Mouse (Mus musculus) neural tube, embryonic 15.5 days (tissue): ENCODE measurements at regions not wholly inside any gene's neighbourhood (a gene's known extent, or its start where the extent isn't known, plus 50 kb on each side); places are given as distances from the start of the nearest gene placed in this dataset.

ENCODE experiments used
- ATAC-seq: fragments of 200-750 bp; cut with Nextera tagmentation; 2 replicates; pipeline ENCODE4 v1.8.0; 2017; ENCODE audit warnings: mild to moderate bottlenecking, moderate TSS enrichment, moderate library complexity; ENCODE audit not compliant: low FRiP score
- H3K27ac ChIP-seq: fragments of 300-500 bp; sonication (generic); replicated peaks from 2 replicates; pipeline ENCODE4 v1.5.1; 2015; ENCODE audit warnings: mild to moderate bottlenecking, inconsistent platforms
- H3K27me3 ChIP-seq: fragments of 300-500 bp; sonication (generic); replicated peaks from 2 replicates; pipeline ENCODE4 v1.6.1; 2015; ENCODE audit warnings: inconsistent platforms
- H3K36me3 ChIP-seq: fragments of 300-500 bp; sonication (generic); 2 replicates; pipeline ENCODE4 v1.6.1; 2015; ENCODE audit warnings: inconsistent platforms
- H3K4me1 ChIP-seq: fragments of 300-500 bp; sonication (generic); 2 replicates; pipeline ENCODE4 v1.6.1; 2015; ENCODE audit warnings: inconsistent platforms
- H3K4me2 ChIP-seq: fragments of 300-500 bp; sonication (generic); 2 replicates; pipeline ENCODE4 v1.6.1; 2015; ENCODE audit warnings: inconsistent platforms, mild to moderate bottlenecking, moderate library complexity
- H3K4me3 ChIP-seq: fragments of 300-500 bp; sonication (generic); replicated peaks from 2 replicates; pipeline ENCODE4 v1.5.1; 2015; ENCODE audit warnings: mild to moderate bottlenecking, inconsistent platforms
- H3K9ac ChIP-seq: fragments of 300-500 bp; sonication (generic); replicated peaks from 2 replicates; pipeline ENCODE4 v1.6.1; 2015; ENCODE audit warnings: mild to moderate bottlenecking, inconsistent platforms
- H3K9me3 ChIP-seq: fragments of 300-500 bp; sonication (generic); replicated peaks from 2 replicates; pipeline ENCODE4 v1.6.1; 2016; ENCODE audit warnings: inconsistent platforms
- WGBS: fragments of 180-500 bp; shearing (Covaris S2); methylation state at CpG from one replicate; pipeline ENCODE4 v1.1.7; 2015; ENCODE audit warnings: mixed read lengths; 5-methylcytosine and 5-hydroxymethylcytosine counted together

- peak; percentile 60 for ATAC-seq
- Histone ChIP-seq H3K4me3 (no peak overlapping the region), H3K36me3 (no peaks in the 10 kb centered on the region), H3K4me2 (peak overlapping the region; percentile 40), H3K9me3 (no peaks in the 10 kb centered on the region), H3K4me1 (peaks cover 10% of the 10 kb centered on the region), H3K9ac (no peak overlapping the region), H3K27me3 (no peaks in the 10 kb centered on the region), H3K27ac (peak overlapping the region; percentile 73)
- WGBS: 17% methylated on average over 3 of the region's 3 CpGs
These were observed 275.8 kb upstream of the Sema6d start for GRCm38 (mm10) chr2:123813950-123814337.

GRCm38 (mm10) chr2:123816627-123817026 lies 273.1 kb upstream of the Sema6d start:
- Histone ChIP-seq H3K9ac (no peak overlapping the region), H3K4me2 (no peak overlapping the region), H3K4me1 (peaks cover 10% of the 10 kb centered on the region), H3K27ac (no peak overlapping the region), H3K36me3 (no peaks in the 10 kb centered on the region), H3K9me3 (no peaks in the 10 kb centered on the region), H3K27me3 (no peaks in the 10 kb centered on the region), H3K4me3 (no peak overlapping the region)
- WGBS: 35% methylated on average over 2 of the region's 2 CpGs
- no peak for ATAC-seq

DNA sequence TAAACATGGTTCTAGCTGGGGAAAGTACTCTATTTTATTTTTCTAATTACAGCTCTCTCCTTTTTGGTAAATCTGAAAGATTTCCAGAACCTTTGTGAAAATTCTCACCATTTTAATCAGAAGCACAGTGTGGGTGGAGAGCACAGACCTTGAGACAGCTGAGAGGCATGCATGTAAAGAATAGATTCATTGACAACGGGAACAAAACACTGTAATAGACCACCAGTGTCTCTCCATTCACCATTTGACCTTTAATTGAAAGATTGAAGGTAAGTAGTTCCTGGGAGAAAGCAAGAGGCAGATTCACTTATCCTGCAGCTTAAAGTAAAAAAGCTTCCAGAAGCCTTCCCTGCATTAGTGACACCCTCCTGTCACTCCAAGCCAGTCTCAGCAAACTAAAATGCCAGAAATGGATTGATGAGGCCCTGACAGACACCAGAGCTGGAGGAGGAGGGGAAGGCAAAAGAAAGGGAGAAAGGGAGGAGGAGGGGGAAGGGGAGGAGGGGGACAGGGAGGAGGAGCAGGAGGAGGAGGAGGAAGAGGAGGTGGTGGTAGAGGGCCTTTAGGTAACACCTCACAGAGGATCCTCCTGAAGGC lies 256.1 kb upstream of the Sema6d start:
- Histone ChIP-seq H3K9ac (no peak overlapping the region), H3K27ac (no peak overlapping the region), H3K27me3 (no peaks in the 10 kb centered on the region), H3K4me2 (no peak overlapping the region), H3K4me1 (no peaks in the 10 kb centered on the region), H3K9me3 (no peaks in the 10 kb centered on the region), H3K36me3 (no peaks in the 10 kb centered on the region), H3K4me3 (no peak overlapping the region)
- no peak for ATAC-seq
- WGBS: 38% methylated on average over 1 of the region's 1 CpGs
